Mouse (Mus musculus): ENCODE data around the gene Rnase4. TPM values are rescaled to one million over a fixed set of nuclear protein-coding genes. Genes with fewer than 3 reads are reported as not detected.

The Rnase4 gene
- polyA plus RNA-seq (2015; fragmentation: Nextera tagmentation; extraction: Ambion mirVana) = 57.8 and 74.4 TPM in 2 replicates

DNA sequence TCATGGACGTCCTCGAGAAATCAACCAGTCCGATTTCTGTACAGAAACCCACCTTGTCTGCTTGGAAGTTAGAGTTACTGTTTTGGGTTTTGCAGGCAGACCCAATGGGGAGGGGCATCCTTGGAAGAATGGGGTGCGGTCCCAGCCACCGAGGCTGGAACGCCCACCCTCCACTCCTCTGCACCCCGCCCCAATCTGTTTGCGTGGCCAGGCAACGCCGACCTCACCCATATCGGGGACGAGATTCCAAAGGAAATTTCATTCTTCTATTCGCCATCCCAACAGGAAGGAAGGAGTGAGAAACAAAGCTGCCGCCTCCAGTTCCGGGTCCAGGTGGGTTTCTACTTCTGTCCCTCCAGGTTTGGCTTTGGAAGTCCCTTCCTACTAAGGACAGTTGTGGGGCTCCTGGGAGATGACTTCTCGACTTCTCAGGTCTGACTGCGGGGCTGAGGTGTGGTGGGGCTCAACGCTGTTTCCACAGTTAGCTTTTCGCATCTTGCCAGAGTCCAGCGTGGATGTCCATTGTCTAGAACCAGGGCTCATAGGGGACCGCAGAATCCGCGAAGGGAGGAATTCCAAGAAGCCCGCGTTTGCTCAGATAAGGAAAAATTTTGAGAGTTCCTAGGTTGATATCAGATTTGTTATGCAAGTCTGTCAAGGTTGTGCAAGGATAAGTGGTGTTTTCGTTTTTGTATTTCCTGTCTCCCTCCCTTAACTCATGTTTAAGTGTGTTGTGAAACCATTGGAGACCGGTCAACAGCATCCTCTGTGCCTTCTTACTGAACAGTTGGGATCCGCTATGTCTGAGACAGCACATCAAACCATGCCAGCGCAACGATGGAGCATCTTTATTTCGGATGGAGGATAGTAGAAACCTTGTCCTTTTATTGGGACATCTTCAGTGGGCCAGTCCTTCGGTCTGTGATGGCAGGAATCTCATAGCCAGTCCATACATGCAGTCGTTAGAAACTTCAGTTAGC is at the start of gene Rnase4, which contains the start of gene Ang:
TSS of gene Rnase4 (plus strand) at position 157 of the 980 bp plus-strand sequence.
TSS of gene Ang (plus strand) at position 230 of the 980 bp plus-strand sequence.

GRCm38 (mm10) chr14:51041769-51042168 is 49.1 kb upstream of the Rnase4 start, which contains the start of gene Rnase9:
Gene Rnase9, minus strand, starts transcription at chr14:51041869.

GRCm38 (mm10) chr14:51050063-51050462 is 40.8 kb upstream of the Rnase4 start, which contains the start of gene Rnase11:
Gene Rnase11, minus strand, starts transcription at chr14:51050163.

DNA sequence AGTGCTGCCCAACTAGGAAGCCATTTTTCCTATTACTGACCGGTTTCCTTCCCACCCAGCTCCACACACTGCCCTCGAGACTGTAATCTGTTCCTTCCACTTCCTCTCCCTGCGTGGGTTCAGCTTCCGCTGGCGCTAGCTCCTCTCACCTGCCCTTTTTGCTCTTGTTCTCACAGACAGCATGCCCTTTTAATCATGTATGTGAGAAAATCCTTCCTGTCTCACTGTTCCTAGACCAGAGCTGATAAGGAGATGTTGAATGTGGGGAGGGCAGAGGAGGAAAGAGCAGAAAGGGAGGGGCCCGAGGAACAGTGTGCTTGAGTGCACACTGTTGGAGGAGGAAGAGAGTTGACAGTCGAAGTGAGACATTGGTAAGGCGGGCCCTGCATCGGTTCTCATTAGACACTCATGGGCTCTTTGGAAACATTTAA is 33.5 kb upstream of the Rnase4 start, which contains the start of gene Rnase12:
TSS of gene Rnase12 (minus strand) at position 261 of the 431 bp plus-strand sequence.

DNA sequence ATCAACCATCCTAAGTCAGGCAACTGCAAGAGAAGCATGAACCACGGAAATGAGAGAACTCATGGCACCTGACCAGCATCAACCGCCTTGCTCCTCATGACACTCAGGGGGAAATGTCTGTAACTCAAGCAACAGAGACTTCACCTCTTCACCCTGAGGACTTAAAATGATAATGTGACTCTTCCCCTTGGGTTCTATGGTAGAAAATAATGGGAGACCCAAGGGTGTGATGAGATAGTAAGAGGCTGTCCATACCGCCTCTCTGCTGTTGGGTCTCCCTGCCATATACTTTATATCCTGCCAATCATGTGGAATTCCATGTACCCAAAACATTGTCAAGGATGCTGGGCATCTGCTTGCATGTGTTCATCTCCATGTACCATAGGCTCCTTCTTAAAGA is 16.5 kb upstream of the Rnase4 start, which contains the start of gene Olfr750:
TSS of gene Olfr750 (minus strand) at position 101 of the 400 bp plus-strand sequence.

DNA sequence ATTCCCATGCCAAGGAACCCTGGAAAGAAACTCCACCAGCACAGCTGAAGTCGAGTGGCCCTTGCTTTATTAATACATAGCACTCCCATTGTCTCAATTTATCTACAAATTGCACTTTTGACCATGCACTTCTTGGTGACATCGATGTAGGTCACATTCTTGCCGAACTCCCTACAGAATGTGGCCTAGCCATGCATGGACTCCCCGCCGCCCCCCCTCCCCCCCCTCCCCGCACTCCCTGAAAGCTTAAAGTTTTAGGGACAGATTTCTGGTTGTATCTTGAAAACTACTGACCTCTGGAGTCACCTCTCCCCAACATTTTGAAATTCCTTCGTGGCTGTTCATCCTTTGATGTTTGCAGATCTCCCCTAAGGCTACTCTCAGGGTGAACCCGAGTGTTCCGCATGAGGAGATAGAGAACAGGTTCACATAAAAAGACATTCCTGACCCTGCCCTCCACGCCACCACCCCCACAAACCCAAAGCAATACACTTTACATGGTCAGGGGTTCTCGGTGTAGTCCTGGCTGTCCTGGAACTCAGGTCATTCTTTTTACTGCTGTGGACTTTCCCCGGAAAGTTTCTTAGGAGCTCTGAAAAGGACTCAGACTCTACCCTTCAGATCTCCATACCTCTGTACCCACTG is 23.2 kb downstream of the Rnase4 start, which contains the start of gene Eddm3b:
TSS of gene Eddm3b (plus strand) at position 511 of the 645 bp plus-strand sequence.

GRCm38 (mm10) chr14:51146685-51147084 is 55.8 kb downstream of the Rnase4 start, which contains the start of gene Rnase1:
Gene Rnase1, minus strand, starts transcription at chr14:51146785.

Other genes with a start within 250 kb of the Rnase4 start
- 5.2 and 5.4 TPM in 2 replicates for gene Tep1, start 220.5 kb upstream of the Rnase4 start, polyA plus RNA-seq (2015; fragmentation: Nextera tagmentation; extraction: Ambion mirVana)
- gene Klhl33, start 193.6 kb upstream of the Rnase4 start, polyA plus RNA-seq (2015; fragmentation: Nextera tagmentation; extraction: Ambion mirVana) = 1.6 TPM in 2 replicates
- gene Osgep, start 166.2 kb upstream of the Rnase4 start, polyA plus RNA-seq (2015; fragmentation: Nextera tagmentation; extraction: Ambion mirVana) = 81.2 and 83.7 TPM in 2 replicates
- gene Apex1, start 166.1 kb upstream of the Rnase4 start, polyA plus RNA-seq (2015; fragmentation: Nextera tagmentation; extraction: Ambion mirVana) = 79.6 and 92.0 TPM in 2 replicates
- gene Pip4p1, start 160.2 kb upstream of the Rnase4 start, polyA plus RNA-seq (2015; fragmentation: Nextera tagmentation; extraction: Ambion mirVana) = 21.5 and 25.8 TPM in 2 replicates
- gene Pnp, start 160.0 kb upstream of the Rnase4 start, polyA plus RNA-seq (2015; fragmentation: Nextera tagmentation; extraction: Ambion mirVana) = 16.5 and 29.1 TPM in 2 replicates
- gene Gm49342, start 146.6 kb upstream of the Rnase4 start, polyA plus RNA-seq (2015; fragmentation: Nextera tagmentation; extraction: Ambion mirVana) = not detected in 2 replicates
- gene Pnp2, start 135.1 kb upstream of the Rnase4 start, polyA plus RNA-seq (2015; fragmentation: Nextera tagmentation; extraction: Ambion mirVana) = 0.85 TPM in 1 of 2 replicates, not detected in the other
- 0.37 and 0.39 TPM in 2 replicates for gene Rnase10, start 83.3 kb upstream of the Rnase4 start, polyA plus RNA-seq (2015; fragmentation: Nextera tagmentation; extraction: Ambion mirVana)
- gene Rnase9, start 49.2 kb upstream of the Rnase4 start, polyA plus RNA-seq (2015; fragmentation: Nextera tagmentation; extraction: Ambion mirVana) = not detected in 2 replicates
- not detected in 2 replicates for gene Rnase11, start 40.9 kb upstream of the Rnase4 start, polyA plus RNA-seq (2015; fragmentation: Nextera tagmentation; extraction: Ambion mirVana)
- gene Rnase12, start 33.4 kb upstream of the Rnase4 start, polyA plus RNA-seq (2015; fragmentation: Nextera tagmentation; extraction: Ambion mirVana) = 0.31 TPM in 1 of 2 replicates, not detected in the other
- not detected in 2 replicates for gene Olfr750, start 16.6 kb upstream of the Rnase4 start, polyA plus RNA-seq (2015; fragmentation: Nextera tagmentation; extraction: Ambion mirVana)
- gene Ang, start 73 bp downstream of the Rnase4 start, polyA plus RNA-seq (2015; fragmentation: Nextera tagmentation; extraction: Ambion mirVana) = 8.0 and 8.7 TPM in 2 replicates
- gene Eddm3b, start 23.3 kb downstream of the Rnase4 start, polyA plus RNA-seq (2015; fragmentation: Nextera tagmentation; extraction: Ambion mirVana) = not detected in 2 replicates
- 0.44 and 0.60 TPM in 2 replicates for gene Rnase6, start 32.8 kb downstream of the Rnase4 start, polyA plus RNA-seq (2015; fragmentation: Nextera tagmentation; extraction: Ambion mirVana)
- gene Rnase1, start 55.7 kb downstream of the Rnase4 start, polyA plus RNA-seq (2015; fragmentation: Nextera tagmentation; extraction: Ambion mirVana) = 2.5 TPM in 1 of 2 replicates, not detected in the other
- not detected in 2 replicates for gene Rnase2b, start 71.2 kb downstream of the Rnase4 start, polyA plus RNA-seq (2015; fragmentation: Nextera tagmentation; extraction: Ambion mirVana)
- gene Ang2, start 108.1 kb downstream of the Rnase4 start, polyA plus RNA-seq (2015; fragmentation: Nextera tagmentation; extraction: Ambion mirVana) = not detected in 2 replicates
- gene Ear14, start 112.3 kb downstream of the Rnase4 start, polyA plus RNA-seq (2015; fragmentation: Nextera tagmentation; extraction: Ambion mirVana) = not detected in 2 replicates
- not detected in 2 replicates for gene Rnase2a, start 165.0 kb downstream of the Rnase4 start, polyA plus RNA-seq (2015; fragmentation: Nextera tagmentation; extraction: Ambion mirVana)